Mouse (Mus musculus) frontal cortex, adult 2 months (tissue): ENCODE results near the gene Fchsd2. TPM values are rescaled to one million over a fixed set of nuclear protein-coding genes. Genes with fewer than 3 reads are reported as not detected.
A peak's percentile ranks its signal among the peaks of the same experiment; 100 is the strongest.

Experiments
- DNase-seq, 2 experiments: peaks; one replicate each; pipeline ENCODE4 v3.0.0; 2022; ENCODE audit warnings: low spot score in 1 of 2; ENCODE audit errors: extremely low spot score in 1 of 2
- polyA plus RNA-seq: library from polyadenylated mRNA; depleted of rRNA; stranded (reverse); fragments of >200 nt; gene quantifications from 2 replicates; pipeline ENCODE4 v1.2.3, GENCODE M21; 2012

Gene Fchsd2
- polyA plus RNA-seq, 1 experiment, result 29.7 TPM

GRCm38 (mm10) chr7:101271602-101272001, 178.9 kb downstream of the Fchsd2 start:
- DNase-seq, result peak in 1 of 2 experiments; percentile 46

GRCm38 (mm10) chr7:101272466-101273160, 179.9 kb downstream of the Fchsd2 start:
- no peak for DNase-seq

GRCm38 (mm10) chr7:101282721-101283120, 190.1 kb downstream of the Fchsd2 start:
- no peak for DNase-seq

GRCm38 (mm10) chr7:101284504-101284903, 191.8 kb downstream of the Fchsd2 start:
- no peak for DNase-seq

- DNase-seq, result no peak
These were observed 194.2 kb downstream of the Fchsd2 start for GRCm38 (mm10) chr7:101286891-101287290.

GRCm38 (mm10) chr7:101287820-101288219, 195.2 kb downstream of the Fchsd2 start:
- no peak for DNase-seq

GRCm38 (mm10) chr7:101288436-101288835, 195.8 kb downstream of the Fchsd2 start:
- DNase-seq, result peak in 1 of 2 experiments; percentile 72

- no peak for DNase-seq
These were observed 197.7 kb downstream of the Fchsd2 start for GRCm38 (mm10) chr7:101290401-101290800.

GRCm38 (mm10) chr7:101291211-101291610, 198.5 kb downstream of the Fchsd2 start:
- DNase-seq, result no peak

- no peak for DNase-seq
These were observed 199.0 kb downstream of the Fchsd2 start for GRCm38 (mm10) chr7:101291641-101292040.

- DNase-seq, result no peak
These were observed 199.4 kb downstream of the Fchsd2 start for GRCm38 (mm10) chr7:101292086-101292485.

GRCm38 (mm10) chr7:101292696-101293095, 200.0 kb downstream of the Fchsd2 start:
- no peak for DNase-seq

GRCm38 (mm10) chr7:101293138-101293537, 200.5 kb downstream of the Fchsd2 start:
- DNase-seq, result no peak

- DNase-seq, result no peak
These were observed 200.9 kb downstream of the Fchsd2 start for GRCm38 (mm10) chr7:101293611-101294010.

GRCm38 (mm10) chr7:101295438-101295837, 202.8 kb downstream of the Fchsd2 start:
- no peak for DNase-seq

- DNase-seq, result peak; percentile 83 to 93
These were observed 203.8 kb downstream of the Fchsd2 start for GRCm38 (mm10) chr7:101296252-101297022.

GRCm38 (mm10) chr7:101297023-101297405, 204.4 kb downstream of the Fchsd2 start:
- no peak for DNase-seq

GRCm38 (mm10) chr7:101298375-101298774, 205.7 kb downstream of the Fchsd2 start:
- DNase-seq, result no peak

- peak in 1 of 2 experiments; percentile 48 for DNase-seq
These were observed 208.8 kb downstream of the Fchsd2 start for GRCm38 (mm10) chr7:101301361-101301880.

- peak; percentile 88 to 93 for DNase-seq
These were observed 209.3 kb downstream of the Fchsd2 start, which contains the start of gene Atg16l2 for GRCm38 (mm10) chr7:101301881-101302456. Gene Atg16l2 (minus strand): TSS chr7:101302251.

- no peak for DNase-seq
These were observed 210.0 kb downstream of the Fchsd2 start for GRCm38 (mm10) chr7:101302691-101303090.
